Mouse (Mus musculus) left cerebral cortex, adult 2 months (tissue): ENCODE data around the gene Cd300a. TPM values are rescaled to one million over a fixed set of nuclear protein-coding genes. Genes with fewer than 3 reads are reported as not detected.

Source experiments
- DNase-seq, 2 experiments: peaks; one replicate each; pipeline ENCODE4 v3.0.0; 2021 to 2022; ENCODE audit warnings: low spot score in 2 of 2, mixed read lengths in 1 of 2; ENCODE audit errors: extremely low spot score in 1 of 2
- H3K27ac ChIP-seq: fragments of 200-600 bp; 2 replicates; pipeline ENCODE4 v1.8.1; 2022
- H3K4me3 ChIP-seq: fragments of 200-600 bp; 2 replicates; pipeline ENCODE4 v1.8.1; 2022
- CTCF ChIP-seq: fragments of 200-600 bp; IDR thresholded peaks from 2 replicates; pipeline ENCODE4 v1.8.1; 2022; ENCODE audit warnings: antibody characterized with exemption, mild to moderate bottlenecking, moderate library complexity
- intact Hi-C: fragments of 180-260 bp; cut with DNase I; formaldehyde crosslinking; loops from one replicate; pipeline ENCODE4 v1.15.1; 2025
- total RNA-seq, 2 experiments: library from RNA; stranded (reverse); gene quantifications; 2 replicates each; pipeline ENCODE4 v1.2.3; 2021

Cd300a gene
- total RNA-seq, 2 experiments from 2014 or later: 0.56 to 0.84 TPM

- no peak for TF ChIP-seq CTCF
These were observed 37.3 kb upstream of the Cd300a start for GRCm38 (mm10) chr11:114852311-114853173.

DNA sequence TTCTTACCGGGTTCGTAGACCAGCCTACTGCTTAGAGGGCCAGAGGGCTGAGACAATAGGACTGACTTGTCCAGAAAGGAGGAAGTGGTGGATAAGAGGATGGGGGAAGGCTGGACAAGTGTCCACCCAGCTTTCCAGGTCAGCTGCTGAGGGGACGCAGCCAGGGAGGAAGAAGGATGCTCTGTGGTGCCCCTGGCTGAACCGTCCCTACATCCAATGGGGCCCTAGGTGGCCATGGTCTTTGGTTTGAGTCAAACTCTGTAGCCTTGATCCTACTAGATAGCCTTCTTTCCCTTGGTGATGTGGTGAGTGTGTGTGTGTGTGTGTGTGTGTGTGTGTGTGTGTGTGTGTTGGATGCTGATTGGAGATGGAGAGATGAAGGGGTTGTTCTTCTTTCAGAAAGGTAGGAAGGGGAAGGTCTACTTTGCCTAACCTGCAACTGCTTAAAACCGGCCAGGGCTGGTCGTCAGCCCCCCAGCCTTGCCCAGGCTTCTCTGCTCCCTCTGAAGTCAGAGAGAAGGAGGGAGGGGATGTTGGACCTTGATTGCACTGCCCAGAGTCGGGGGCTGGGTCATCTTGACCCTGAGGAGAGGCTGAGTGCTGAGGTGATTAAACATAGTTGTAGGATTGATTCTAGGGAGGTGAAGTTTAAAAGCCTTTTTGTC is 36.5 kb upstream of the Cd300a start:
- H3K4me3 ChIP-seq: no peak overlapping the region

More at GRCm38 (mm10) chr11:114852311-114853173, 37.3 kb upstream of the Cd300a start:
- DNase-seq: no peak
- intact Hi-C loops: loop anchor here (5.0 kb wide), 1 partner anchor 35 kb away; no protein-coding TSS in a partner anchor
- H3K4me3 ChIP-seq: peak overlapping the region; percentile 51
- no peak overlapping the region; the same call in 1 of the 2 replicates for H3K27ac ChIP-seq

GRCm38 (mm10) chr11:114854581-114854980 is 35.3 kb upstream of the Cd300a start:
- intact Hi-C loops: loop anchor here (5.0 kb wide), 1 partner anchor 37 kb away; no protein-coding TSS in a partner anchor
- Histone ChIP-seq H3K4me3 (no peak overlapping the region), H3K27ac (no peak overlapping the region)
- TF ChIP-seq CTCF: no peak
- no peak for DNase-seq

More for the DNA sequence above, 36.5 kb upstream of the Cd300a start:
- DNase-seq: no peak
- H3K27ac ChIP-seq: no peak overlapping the region
- intact Hi-C loops: loop anchor here (5.0 kb wide), 1 partner anchor 36 kb away; no protein-coding TSS in a partner anchor
- no peak for TF ChIP-seq CTCF

GRCm38 (mm10) chr11:114856125-114856524 is 33.7 kb upstream of the Cd300a start:
- no peak overlapping the region for H3K27ac ChIP-seq
- intact Hi-C loops: no loop called here
- no peak for DNase-seq
- no peak overlapping the region for H3K4me3 ChIP-seq
- TF ChIP-seq CTCF: no peak

GRCm38 (mm10) chr11:114858641-114859040 is 31.2 kb upstream of the Cd300a start:
- Histone ChIP-seq H3K4me3 (no peak overlapping the region), H3K27ac (no peak overlapping the region)
- DNase-seq: no peak
- peak; percentile 25 for TF ChIP-seq CTCF
- intact Hi-C loops: no loop called here

DNA sequence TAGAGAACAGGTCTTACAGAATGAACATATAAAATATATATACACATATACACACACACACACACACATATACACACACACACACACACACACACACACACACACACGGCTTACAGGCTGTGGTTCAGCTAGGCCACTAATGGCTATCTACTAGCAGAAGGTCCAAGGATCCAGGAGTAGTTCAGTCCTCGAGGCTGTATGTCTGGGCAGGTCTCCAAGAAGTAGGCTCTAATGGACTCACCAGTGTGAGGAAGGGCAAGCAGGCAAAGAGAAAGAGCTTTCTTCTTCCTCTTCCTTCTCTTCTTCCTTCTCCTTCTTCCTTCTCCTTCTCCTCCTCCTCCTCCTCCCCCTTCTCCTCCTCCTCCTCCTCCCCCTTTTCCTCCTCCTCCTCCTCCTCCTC is 28.8 kb upstream of the Cd300a start:
- Histone ChIP-seq H3K27ac (no peak overlapping the region), H3K4me3 (no peak overlapping the region)
- intact Hi-C loops: loop anchor here (5.0 kb wide), 1 partner anchor 109 kb away; no protein-coding TSS in a partner anchor
- DNase-seq: no peak
- TF ChIP-seq CTCF: no peak

GRCm38 (mm10) chr11:114862687-114863086 is 27.2 kb upstream of the Cd300a start:
- DNase-seq: no peak
- Histone ChIP-seq H3K4me3 (no peak overlapping the region), H3K27ac (no peak overlapping the region)
- TF ChIP-seq CTCF: no peak; the same call in 1 of the 2 replicates
- intact Hi-C loops: loop anchor here (5.0 kb wide), 1 partner anchor 110 kb away; no protein-coding TSS in a partner anchor

DNA sequence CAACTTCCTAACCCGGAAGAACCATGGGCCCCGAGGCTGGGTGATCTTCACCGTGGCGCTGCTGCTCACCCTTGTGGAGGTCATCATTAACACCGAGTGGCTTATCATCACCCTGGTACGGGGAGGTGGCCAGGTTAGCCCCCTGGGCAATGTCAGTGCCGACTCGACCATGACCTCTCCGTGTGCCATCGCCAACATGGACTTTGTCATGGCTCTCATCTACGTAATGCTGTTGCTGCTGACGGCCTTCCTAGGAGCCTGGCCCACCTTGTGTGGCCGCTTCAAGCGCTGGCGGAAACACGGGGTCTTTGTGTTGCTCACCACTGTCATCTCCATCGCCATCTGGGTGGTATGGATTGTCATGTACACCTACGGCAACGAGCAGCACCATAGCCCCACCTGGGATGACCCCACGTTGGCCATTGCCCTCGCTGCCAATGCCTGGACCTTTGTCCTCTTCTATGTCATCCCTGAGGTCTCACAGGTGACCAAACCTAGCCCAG is 25.9 kb upstream of the Cd300a start:
- intact Hi-C loops: loop anchor here (5.0 kb wide), 1 partner anchor 112 kb away; no protein-coding TSS in a partner anchor
- TF ChIP-seq CTCF: no peak
- DNase-seq: no peak
- no peak overlapping the region for H3K4me3 ChIP-seq
- H3K27ac ChIP-seq: no peak overlapping the region

DNA sequence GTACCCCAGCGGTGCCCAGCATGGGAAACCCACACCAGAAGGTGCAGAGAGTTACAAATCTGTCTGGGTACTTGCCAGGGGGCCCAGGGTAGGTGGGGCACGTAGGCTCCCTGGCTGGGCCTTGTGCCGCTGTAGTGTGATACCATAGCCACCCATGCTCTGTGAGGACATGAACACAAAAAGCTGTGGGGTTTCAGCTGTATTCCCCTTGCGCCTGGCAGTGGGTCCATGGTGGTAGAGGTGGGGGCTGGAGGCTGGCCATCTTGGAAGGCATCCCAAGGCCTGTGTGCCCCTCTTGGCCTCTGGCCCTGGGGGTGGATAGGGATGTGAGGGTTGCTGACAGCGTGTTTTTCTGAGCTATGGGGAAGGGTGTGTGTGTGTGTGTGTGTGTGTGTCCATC is 23.8 kb upstream of the Cd300a start:
- intact Hi-C loops: no loop called here
- no peak for DNase-seq
- Histone ChIP-seq H3K4me3 (no peak overlapping the region), H3K27ac (no peak overlapping the region)
- TF ChIP-seq CTCF: no peak

DNA sequence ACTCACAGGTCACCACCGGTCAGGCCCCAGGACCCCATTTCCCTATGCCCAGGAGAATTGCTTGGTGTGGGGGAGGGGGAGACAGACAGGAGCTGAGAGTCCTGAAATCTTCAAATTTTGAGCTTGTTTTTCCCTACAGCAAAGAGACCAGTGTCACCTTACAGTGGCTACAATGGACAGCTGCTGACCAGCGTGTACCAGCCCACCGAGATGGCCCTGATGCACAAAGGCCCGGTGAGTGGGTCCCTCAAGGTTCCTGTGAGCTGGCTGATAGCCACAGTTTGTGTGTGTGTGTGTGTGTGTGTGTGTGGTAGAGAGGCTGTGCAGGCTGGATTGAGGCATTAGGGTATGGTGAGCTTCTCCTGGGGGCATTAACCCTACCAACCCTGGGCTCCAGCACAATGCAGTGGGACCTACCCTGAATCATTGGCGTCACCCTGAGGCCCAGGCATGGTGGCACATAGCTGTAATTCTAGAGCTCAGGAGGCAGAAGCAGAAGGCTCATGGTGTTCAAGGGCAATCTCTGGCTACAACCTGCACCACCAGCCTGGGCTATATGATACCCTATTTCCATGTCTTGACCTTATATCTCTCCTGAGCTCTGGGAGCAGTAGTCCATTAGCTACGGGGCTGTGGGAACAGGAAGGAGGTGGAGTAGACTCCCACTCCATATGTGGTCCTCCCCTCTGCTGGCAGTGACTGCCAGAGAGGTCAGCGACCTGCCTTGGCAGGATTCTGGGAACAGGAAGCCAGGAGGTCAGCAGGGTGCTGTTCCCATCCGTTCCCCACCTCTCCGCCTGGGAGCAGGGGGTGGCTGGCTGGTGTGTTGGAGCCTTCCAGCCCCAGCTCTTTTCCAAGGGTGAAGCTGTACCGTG is 23.1 kb upstream of the Cd300a start:
- H3K27ac ChIP-seq: no peak overlapping the region
- intact Hi-C loops: no loop called here
- no peak for TF ChIP-seq CTCF
- no peak overlapping the region for H3K4me3 ChIP-seq
- no peak for DNase-seq
